Mouse (Mus musculus) urinary bladder, postnatal 4 days (tissue): ENCODE measurements around the gene Sp8.

Experiments
- DNase-seq, 2 experiments: peaks; one replicate each; pipeline ENCODE4 v3.0.0; 2021 to 2022; ENCODE audit warnings: low spot score in 2 of 2

The Sp8 gene

DNA sequence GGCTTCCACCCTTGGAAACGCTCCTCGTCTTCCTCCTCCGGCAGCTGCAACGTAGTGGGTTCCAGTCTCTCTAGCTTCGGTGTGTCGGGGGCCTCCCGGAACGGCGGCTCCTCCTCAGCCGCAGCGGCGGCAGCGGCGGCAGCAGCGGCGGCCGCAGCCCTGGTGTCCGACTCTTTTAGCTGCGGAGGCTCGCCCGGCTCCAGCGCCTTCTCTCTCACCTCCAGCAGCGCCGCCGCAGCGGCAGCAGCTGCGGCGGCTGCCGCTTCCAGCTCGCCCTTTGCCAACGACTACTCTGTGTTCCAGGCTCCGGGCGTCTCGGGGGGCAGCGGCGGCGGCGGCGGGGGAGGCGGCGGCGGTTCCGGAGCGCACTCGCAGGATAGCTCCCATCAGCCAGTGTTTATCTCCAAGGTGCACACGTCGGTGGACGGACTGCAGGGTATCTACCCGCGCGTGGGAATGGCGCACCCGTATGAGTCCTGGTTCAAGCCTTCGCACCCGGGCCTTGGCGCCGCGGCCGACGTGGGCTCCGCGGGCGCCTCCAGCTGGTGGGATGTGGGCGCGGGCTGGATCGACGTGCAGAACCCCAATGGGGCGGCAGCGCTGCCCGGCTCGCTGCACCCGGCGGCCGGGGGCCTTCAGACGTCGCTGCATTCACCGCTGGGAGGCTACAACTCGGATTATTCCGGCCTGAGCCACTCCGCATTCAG lies 2.5 kb downstream of the Sp8 start:
- DNase-seq, result no peak

DNA sequence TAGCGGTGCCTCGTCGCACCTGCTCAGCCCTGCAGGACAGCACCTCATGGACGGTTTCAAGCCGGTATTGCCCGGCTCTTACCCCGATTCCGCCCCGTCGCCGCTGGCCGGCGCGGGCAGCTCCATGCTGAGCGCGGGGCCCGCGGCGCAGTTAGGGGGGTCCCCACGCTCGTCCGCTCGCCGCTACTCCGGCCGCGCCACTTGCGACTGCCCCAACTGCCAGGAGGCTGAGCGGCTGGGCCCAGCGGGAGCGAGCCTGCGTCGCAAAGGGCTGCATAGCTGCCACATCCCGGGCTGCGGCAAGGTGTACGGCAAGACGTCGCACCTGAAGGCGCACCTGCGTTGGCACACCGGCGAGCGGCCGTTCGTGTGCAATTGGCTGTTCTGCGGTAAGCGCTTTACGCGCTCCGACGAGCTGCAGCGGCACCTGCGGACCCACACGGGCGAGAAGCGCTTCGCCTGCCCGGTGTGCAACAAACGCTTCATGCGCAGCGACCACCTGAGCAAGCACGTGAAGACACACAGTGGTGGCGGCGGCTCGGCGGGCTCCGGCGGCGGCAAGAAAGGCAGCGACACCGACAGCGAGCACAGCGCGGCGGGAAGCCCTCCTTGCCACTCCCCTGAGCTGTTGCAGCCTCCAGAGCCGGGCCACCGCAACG lies 3.2 kb downstream of the Sp8 start:
- DNase-seq, result no peak

DNA sequence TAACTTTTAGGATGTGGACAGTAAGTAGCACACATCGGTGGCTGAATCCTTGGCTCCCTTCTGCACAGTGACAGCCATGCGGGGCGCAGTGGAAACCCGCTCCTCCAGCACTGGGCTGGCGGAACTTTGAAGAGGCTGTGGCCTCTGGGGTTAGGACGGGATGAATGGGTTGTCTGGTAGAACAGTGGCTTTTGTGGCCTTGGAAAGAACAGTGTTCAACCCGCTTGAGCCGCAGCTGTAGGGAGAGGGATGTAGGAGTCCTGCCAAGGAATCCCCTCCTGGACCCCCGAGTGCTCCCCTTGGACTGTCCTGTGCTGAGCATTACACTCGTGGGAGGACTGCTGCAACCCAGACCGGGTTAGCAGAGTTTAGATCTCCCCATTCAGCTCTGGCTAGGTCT lies 3.9 kb downstream of the Sp8 start:
- no peak for DNase-seq

- no peak for DNase-seq
These were observed 4.8 kb downstream of the Sp8 start for GRCm38 (mm10) chr12:118850851-118851410.

GRCm38 (mm10) chr12:118853331-118853730 lies 7.2 kb downstream of the Sp8 start:
- DNase-seq, result no peak

GRCm38 (mm10) chr12:118854401-118854800 lies 8.3 kb downstream of the Sp8 start:
- DNase-seq, result no peak

- peak; percentile 57 to 70 for DNase-seq
These were observed 8.8 kb downstream of the Sp8 start for GRCm38 (mm10) chr12:118854831-118855453.

GRCm38 (mm10) chr12:118856151-118856550 lies 10.0 kb downstream of the Sp8 start:
- no peak for DNase-seq

DNA sequence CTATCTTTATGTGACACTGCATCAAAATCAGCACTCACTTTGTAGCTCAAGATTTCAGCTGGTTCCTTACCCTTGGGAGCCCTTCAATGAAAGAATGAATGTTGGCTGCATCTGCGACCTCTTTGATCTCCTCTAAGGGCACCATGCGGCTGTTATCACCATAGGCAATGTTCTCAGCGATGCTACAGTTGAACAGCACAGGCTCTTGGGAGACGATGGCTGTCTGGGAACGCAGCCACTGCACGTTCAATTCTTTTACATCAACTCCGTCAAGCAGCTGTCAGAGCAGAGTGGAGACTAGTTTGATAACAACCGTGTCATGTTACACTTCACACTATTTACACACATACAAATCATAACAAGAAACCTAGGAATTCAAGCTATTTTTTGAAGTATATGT lies 26.5 kb downstream of the Sp8 start:
- DNase-seq, result no peak

DNA sequence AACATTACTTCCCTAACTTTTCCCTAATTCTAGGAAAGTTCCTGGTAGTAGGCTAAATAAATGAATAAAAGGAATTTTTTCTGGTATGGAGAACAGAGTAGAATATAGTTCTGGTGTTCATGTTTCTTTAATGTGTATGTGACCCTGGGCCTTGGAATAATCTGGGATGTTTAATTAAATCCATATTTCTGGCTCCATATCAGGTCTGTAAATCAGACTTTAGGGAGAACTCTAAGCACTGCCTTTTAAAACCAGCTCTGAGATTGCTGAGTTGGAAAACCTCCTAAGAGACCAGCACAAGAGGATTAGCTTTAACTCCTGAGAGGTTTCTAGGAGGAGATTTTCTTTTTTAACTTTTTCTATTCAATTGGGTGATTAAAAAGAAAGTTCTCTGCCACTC lies 36.7 kb downstream of the Sp8 start:
- DNase-seq, result no peak

DNA sequence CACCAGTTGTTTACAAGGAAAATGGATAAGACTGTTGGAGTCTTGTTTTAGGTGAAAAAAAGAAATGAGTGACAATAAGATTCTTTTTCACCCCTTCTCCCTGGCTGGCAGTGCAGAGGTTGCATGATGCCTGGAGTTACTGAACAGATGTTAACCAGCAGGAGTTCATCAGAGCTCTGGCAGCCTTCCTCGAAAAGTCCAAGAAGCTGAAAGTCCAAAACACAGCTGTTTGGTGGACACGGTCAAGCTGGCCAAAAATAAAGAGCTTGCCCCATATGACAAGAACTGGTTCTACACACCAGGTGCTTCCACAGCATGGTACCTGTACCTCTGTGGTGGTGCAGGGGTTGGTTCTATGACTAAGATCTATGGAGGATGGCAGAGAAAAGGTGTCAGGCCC lies 41.8 kb downstream of the Sp8 start:
- peak in 1 of 2 experiments; percentile 20 for DNase-seq
